Mouse (Mus musculus): Measurements from ENCODE around the gene Hmces.

DNA sequence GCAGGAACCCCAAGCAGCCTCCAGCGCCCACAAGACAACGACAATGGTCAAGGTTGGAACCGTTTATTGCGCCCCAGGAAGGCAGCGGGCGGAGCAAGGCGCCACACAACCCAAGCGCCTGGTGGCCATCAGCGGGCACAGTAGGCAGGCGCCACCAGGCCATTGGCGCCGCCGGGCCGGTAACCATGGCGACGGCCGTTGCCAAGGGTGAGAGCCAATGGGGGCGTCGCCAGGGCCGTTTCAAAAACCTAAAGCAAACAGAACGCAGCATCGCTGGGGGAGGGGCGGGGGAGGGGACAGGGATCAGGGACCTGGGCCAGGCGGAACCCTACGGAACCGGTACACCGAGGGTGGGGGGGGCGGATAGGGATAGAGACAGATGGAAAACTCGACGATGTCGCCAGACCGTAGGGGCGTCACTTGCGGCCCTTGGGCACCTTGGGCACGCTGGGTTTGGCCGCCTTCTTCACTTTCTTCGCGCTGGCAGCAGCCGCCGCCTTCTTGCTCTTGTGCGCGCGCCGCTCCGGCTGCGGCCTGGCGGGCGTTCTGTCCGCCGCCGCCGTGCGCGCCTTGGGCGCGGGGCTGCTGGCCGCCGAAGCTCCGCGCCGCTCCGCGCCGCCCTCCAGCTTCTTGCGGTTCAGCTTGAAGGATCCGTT lies 66.8 kb downstream of the Hmces start:
- TF ChIP-seq CTCF (IDR thresholded peaks at IDR 0.05; ENCODE audit: extremely low read depth, insufficient read depth, low read length) (no peak), POLR2A (IDR thresholded peaks at IDR 0.05; ENCODE audit: extremely low read depth, insufficient read depth, low read length) (no peak)
